Mouse (Mus musculus) small intestine, adult 2 months (tissue): ENCODE results near the gene Mad1l1. TPM values are rescaled to one million over a fixed set of nuclear protein-coding genes. Genes with fewer than 3 reads are reported as not detected.

Experiments
- H3K27ac ChIP-seq: fragments of 200-500 bp; 2 replicates; pipeline ENCODE4 v1.5.1; 2012; ENCODE audit warnings: low read depth, low read length, control low read depth, inconsistent platforms; ENCODE audit not compliant: insufficient read depth
- H3K27me3 ChIP-seq: fragments of 200-500 bp; 2 replicates; pipeline ENCODE4 v1.6.1; 2012; ENCODE audit warnings: mild to moderate bottlenecking, moderate library complexity, low read length, inconsistent platforms; ENCODE audit not compliant: control insufficient read depth, insufficient read depth
- H3K36me3 ChIP-seq: fragments of 200-500 bp; 2 replicates; pipeline ENCODE4 v1.6.1; 2012; ENCODE audit warnings: mild to moderate bottlenecking, low read length, control low read depth, inconsistent platforms; ENCODE audit not compliant: control insufficient read depth, insufficient read depth
- H3K4me1 ChIP-seq: fragments of 200-500 bp; 2 replicates; pipeline ENCODE4 v1.6.1; 2012; ENCODE audit warnings: low read length, inconsistent platforms, mixed read lengths; ENCODE audit not compliant: control insufficient read depth, insufficient read depth, insufficient read length
- H3K4me3 ChIP-seq: fragments of 200-500 bp; 2 replicates; pipeline ENCODE4 v1.5.1; 2012; ENCODE audit warnings: low read depth, mild to moderate bottlenecking, control low read depth, inconsistent platforms, low read length, moderate library complexity
- CTCF ChIP-seq: fragments of 200-500 bp; IDR thresholded peaks from 2 replicates; pipeline ENCODE4 v1.5.1; 2012; ENCODE audit warnings: low read depth, mild to moderate bottlenecking, control low read depth, inconsistent platforms, low read length, moderate library complexity, mixed read lengths; ENCODE audit not compliant: insufficient replicate concordance, insufficient read length; ENCODE audit errors: extremely low read depth
- POLR2A ChIP-seq: fragments of 200-500 bp; IDR thresholded peaks from 2 replicates; pipeline ENCODE4 v1.6.1; 2012; ENCODE audit warnings: low read depth, mild to moderate bottlenecking, control low read depth, inconsistent platforms, low read length, moderate library complexity
- WGBS: fragments of 180-500 bp; shearing (Covaris S2); methylation state at CpG from one replicate; pipeline ENCODE4 v1.1.7; 2018; 5-methylcytosine and 5-hydroxymethylcytosine counted together
- polyA plus RNA-seq: library from polyadenylated mRNA; depleted of rRNA; stranded (reverse); fragments of >200 nt; gene quantifications from 2 replicates; pipeline ENCODE4 v1.2.3, GENCODE M21; 2012

The Mad1l1 gene
- polyA plus RNA-seq, 1 experiment = 22.9 TPM

GRCm38 (mm10) chr5:140019616-140020015 lies 301.7 kb downstream of the Mad1l1 start:
- no peaks in the 10 kb centered on the region for H3K4me1 ChIP-seq
- no peaks in the 10 kb centered on the region for H3K27me3 ChIP-seq
- no peak overlapping the region for H3K4me3 ChIP-seq
- TF ChIP-seq CTCF = no peak
- no peak for TF ChIP-seq POLR2A
- no peak overlapping the region for H3K27ac ChIP-seq
- WGBS = 97% methylated on average over 1 of the region's 1 CpGs
- no peaks in the 10 kb centered on the region for H3K36me3 ChIP-seq

DNA sequence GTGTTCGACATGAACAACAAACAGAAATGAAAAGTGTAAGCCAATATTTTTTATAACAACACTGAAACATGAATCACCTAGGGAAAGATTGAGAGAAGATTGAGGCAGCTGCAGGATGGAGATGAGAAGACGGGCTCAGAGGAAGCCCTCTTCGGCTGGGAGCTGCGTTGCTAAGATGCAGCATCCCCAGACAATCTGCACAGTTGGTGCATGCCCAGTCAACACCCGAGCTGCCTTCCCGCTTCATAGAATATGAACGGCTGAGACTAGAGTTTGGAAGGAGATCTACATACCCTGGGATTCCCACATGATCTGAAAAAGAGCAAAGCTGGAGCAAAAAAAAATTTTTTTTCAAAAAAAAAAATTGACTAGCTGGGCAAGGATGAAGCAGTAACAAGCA lies 302.6 kb downstream of the Mad1l1 start:
- H3K36me3 ChIP-seq = no peaks in the 10 kb centered on the region
- H3K4me1 ChIP-seq = no peaks in the 10 kb centered on the region
- TF ChIP-seq POLR2A (no peak), CTCF (no peak)
- WGBS = 89% methylated on average over 7 of the region's 7 CpGs
- H3K4me3 ChIP-seq = no peak overlapping the region
- no peak overlapping the region for H3K27ac ChIP-seq
- H3K27me3 ChIP-seq = no peaks in the 10 kb centered on the region

DNA sequence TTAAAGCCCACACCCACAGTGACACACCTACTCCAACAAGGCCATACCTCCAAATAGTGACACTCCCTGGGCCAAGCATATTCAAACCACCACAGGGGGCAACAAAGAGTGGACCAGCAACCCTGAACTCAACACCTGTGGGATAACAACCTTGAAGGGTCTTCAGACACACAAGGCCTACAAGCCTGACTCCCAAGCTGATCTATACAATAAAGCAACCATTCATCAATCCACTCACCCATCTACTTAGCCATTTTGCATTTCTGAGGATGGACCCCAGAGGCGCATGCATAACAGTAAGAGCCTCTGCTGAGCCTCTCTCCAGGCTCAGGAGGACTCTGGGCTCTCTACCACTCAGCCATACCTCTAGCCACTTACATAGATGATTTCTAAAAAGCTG lies 304.5 kb downstream of the Mad1l1 start:
- TF ChIP-seq CTCF (no peak), POLR2A (no peak)
- WGBS = 100% methylated on average over 1 of the region's 1 CpGs
- H3K4me3 ChIP-seq = no peak overlapping the region
- H3K27ac ChIP-seq = no peak overlapping the region
- no peaks in the 10 kb centered on the region for H3K36me3 ChIP-seq
- H3K4me1 ChIP-seq = no peaks in the 10 kb centered on the region
- no peaks in the 10 kb centered on the region for H3K27me3 ChIP-seq

DNA sequence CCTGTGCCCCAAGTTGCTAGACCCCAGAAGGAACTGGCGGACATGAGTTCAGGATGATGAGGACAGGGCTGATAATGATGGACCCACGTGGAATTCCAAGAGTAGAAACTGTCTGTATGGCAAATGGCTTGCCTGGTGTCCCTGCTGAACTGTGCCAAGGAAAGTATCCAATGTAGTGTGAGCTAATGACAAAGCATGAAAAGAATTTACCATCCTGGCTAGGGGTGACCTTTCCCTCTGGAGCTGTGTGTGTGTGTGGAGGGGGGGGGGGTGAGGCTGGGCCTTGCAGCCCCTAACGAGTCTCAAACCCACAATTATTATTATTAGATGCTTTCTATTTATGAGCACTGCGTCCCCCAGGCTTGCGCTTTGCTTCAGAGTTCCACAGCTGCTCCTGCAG lies 307.7 kb downstream of the Mad1l1 start:
- no peaks in the 10 kb centered on the region for H3K4me1 ChIP-seq
- H3K27me3 ChIP-seq = no peaks in the 10 kb centered on the region
- H3K36me3 ChIP-seq = peaks cover 2% of the 10 kb centered on the region; the same call in 1 of the 2 replicates
- TF ChIP-seq POLR2A (no peak), CTCF (no peak)
- no peak overlapping the region for H3K4me3 ChIP-seq
- no peak overlapping the region for H3K27ac ChIP-seq
- 85% methylated on average over 5 of the region's 5 CpGs for WGBS

- H3K4me3 ChIP-seq = no peak overlapping the region
Measured at GRCm38 (mm10) chr5:140012286-140012967, 308.9 kb downstream of the Mad1l1 start.

GRCm38 (mm10) chr5:140010405-140010804 lies 310.9 kb downstream of the Mad1l1 start:
- 85% methylated on average over 3 of the region's 3 CpGs for WGBS
- H3K4me1 ChIP-seq = no peaks in the 10 kb centered on the region
- no peak overlapping the region for H3K4me3 ChIP-seq
- no peaks in the 10 kb centered on the region for H3K27me3 ChIP-seq
- peaks cover 5% of the 10 kb centered on the region; the same call in 1 of the 2 replicates for H3K36me3 ChIP-seq
- H3K27ac ChIP-seq = no peak overlapping the region
- TF ChIP-seq POLR2A (no peak), CTCF (no peak)

More at GRCm38 (mm10) chr5:140012286-140012967, 308.9 kb downstream of the Mad1l1 start:
- Histone ChIP-seq H3K27ac (no peak overlapping the region), H3K27me3 (no peaks in the 10 kb centered on the region), H3K36me3 (peaks cover 5% of the 10 kb centered on the region; the same call in 1 of the 2 replicates), H3K4me1 (no peaks in the 10 kb centered on the region)
- no peak for TF ChIP-seq POLR2A
- no peak for TF ChIP-seq CTCF
- WGBS = 34% methylated on average over 12 of the region's 12 CpGs

GRCm38 (mm10) chr5:140009083-140009655 lies 312.2 kb downstream of the Mad1l1 start:
- Histone ChIP-seq H3K27me3 (no peaks in the 10 kb centered on the region), H3K36me3 (peaks cover 5% of the 10 kb centered on the region; the same call in 1 of the 2 replicates), H3K4me3 (no peak overlapping the region), H3K27ac (no peak overlapping the region), H3K4me1 (no peaks in the 10 kb centered on the region)
- WGBS = 86% methylated on average over 7 of the region's 7 CpGs
- TF ChIP-seq POLR2A (no peak), CTCF (no peak)
